Mouse (Mus musculus) kidney, postnatal 0 days (tissue): ENCODE data around the gene Gabrb3. TPM values are rescaled to one million over a fixed set of nuclear protein-coding genes. Genes with fewer than 3 reads are reported as not detected.
A peak's percentile ranks its signal among the peaks of the same experiment; 100 is the strongest.

Experiments
- ATAC-seq: fragments of 200-750 bp; cut with Nextera tagmentation; replicated peaks from 2 replicates; pipeline ENCODE4 v1.8.0; 2017; ENCODE audit warnings: low read depth, moderate number of reproducible peaks, moderate TSS enrichment, moderate library complexity; ENCODE audit not compliant: low FRiP score
- DNase-seq: peaks from one replicate; pipeline ENCODE4 v3.0.0-alpha.2; 2016; ENCODE audit warnings: low spot score
- H3K27ac ChIP-seq: fragments of 300-500 bp; sonication (generic); 2 replicates; pipeline ENCODE4 v1.5.1; 2014; ENCODE audit warnings: mild to moderate bottlenecking
- H3K27me3 ChIP-seq: fragments of 300-500 bp; sonication (generic); 2 replicates; pipeline ENCODE4 v1.6.1; 2014; ENCODE audit warnings: low read length, mixed read lengths; ENCODE audit not compliant: insufficient read depth
- H3K36me3 ChIP-seq: fragments of 300-500 bp; sonication (generic); 2 replicates; pipeline ENCODE4 v1.6.1; 2014; ENCODE audit warnings: low read length, mixed read lengths; ENCODE audit not compliant: insufficient read depth
- H3K4me1 ChIP-seq: fragments of 300-500 bp; sonication (generic); replicated peaks from 2 replicates; pipeline ENCODE4 v1.6.1; 2014; ENCODE audit warnings: antibody characterized with exemption, low read length, mixed read lengths; ENCODE audit not compliant: insufficient read depth
- H3K4me2 ChIP-seq: fragments of 300-500 bp; sonication (generic); 2 replicates; pipeline ENCODE4 v1.6.1; 2014; ENCODE audit warnings: mild to moderate bottlenecking, low read length, moderate library complexity, mixed read lengths
- H3K4me3 ChIP-seq: fragments of 300-500 bp; sonication (generic); replicated peaks from 2 replicates; pipeline ENCODE4 v1.5.1; 2014; ENCODE audit warnings: low read depth, low read length
- H3K9ac ChIP-seq: fragments of 300-500 bp; sonication (generic); 2 replicates; pipeline ENCODE4 v1.6.1; 2014; ENCODE audit warnings: low read depth, low read length
- H3K9me3 ChIP-seq: fragments of 300-500 bp; sonication (generic); replicated peaks from 2 replicates; pipeline ENCODE4 v1.6.1; 2016; ENCODE audit warnings: low read length, inconsistent platforms, mixed read lengths
- CTCF ChIP-seq: IDR thresholded peaks from 2 replicates; pipeline ENCODE4 v1.5.1; 2016; ENCODE audit warnings: antibody characterized with exemption, low read depth, mild to moderate bottlenecking, moderate library complexity
- WGBS: fragments of 180-500 bp; shearing (Covaris S2); extraction: QIAGEN DNeasy Blood & Tissue Kit; methylation state at CpG from one replicate; pipeline ENCODE4 v1.1.7; 2014; 5-methylcytosine and 5-hydroxymethylcytosine counted together
- polyA plus RNA-seq: library from polyadenylated mRNA; unstranded; fragments of >200 nt; fragmentation: Nextera tagmentation; extraction: Ambion mirVana; gene quantifications from 2 replicates; pipeline ENCODE4 v1.2.1, GENCODE M21; 2015

Gene Gabrb3
- polyA plus RNA-seq, 1 experiment from 2014 or later = 0.47 TPM

- no peaks in the 10 kb centered on the region for H3K36me3 ChIP-seq
- ATAC-seq (peak; percentile 65), DNase-seq (peak; percentile 24)
- no peaks in the 10 kb centered on the region for H3K9me3 ChIP-seq
- H3K4me3 ChIP-seq = peak within 1 kb of the TSS; percentile 24
- TF ChIP-seq CTCF = peak; percentile 29; the same call in 1 of the 2 replicates
- H3K27ac ChIP-seq = no peak within 1 kb of the TSS
- H3K27me3 ChIP-seq = peaks cover 33% of the 10 kb centered on the region
- under 1% methylated on average over 51 of the region's 59 CpGs for WGBS
- peak within 1 kb of the TSS; percentile 52 for H3K4me2 ChIP-seq
- H3K4me1 ChIP-seq = no peaks in the 10 kb centered on the region; the same call in 1 of the 2 replicates
- H3K9ac ChIP-seq = no peak within 1 kb of the TSS
These were observed 90.2 kb downstream of the Gabrb3 start, which contains the start of gene Gabra5 for GRCm38 (mm10) chr7:57509681-57510141. Gene Gabra5, minus strand, starts transcription at chr7:57510059.

- no peak overlapping the region for H3K4me2 ChIP-seq
- peaks cover 29% of the 10 kb centered on the region for H3K27me3 ChIP-seq
- no peaks in the 10 kb centered on the region for H3K36me3 ChIP-seq
- ATAC-seq (no peak), DNase-seq (peak; percentile 41)
- no peak overlapping the region for H3K9ac ChIP-seq
- no peaks in the 10 kb centered on the region; the same call in 1 of the 2 replicates for H3K4me1 ChIP-seq
- no peak overlapping the region for H3K27ac ChIP-seq
- WGBS = 27% methylated on average over 3 of the region's 3 CpGs
- H3K4me3 ChIP-seq = no peak overlapping the region
- peak; percentile 59 for TF ChIP-seq CTCF
- H3K9me3 ChIP-seq = no peaks in the 10 kb centered on the region
These were observed 93.5 kb downstream of the Gabrb3 start for GRCm38 (mm10) chr7:57512955-57513354.

- no peak for ATAC-seq
- Histone ChIP-seq H3K27me3 (no peaks in the 10 kb centered on the region), H3K27ac (no peak overlapping the region), H3K9ac (no peak overlapping the region), H3K4me2 (no peak overlapping the region), H3K36me3 (no peaks in the 10 kb centered on the region), H3K4me3 (no peak overlapping the region), H3K9me3 (no peaks in the 10 kb centered on the region), H3K4me1 (no peaks in the 10 kb centered on the region)
- 82% methylated on average over 4 of the region's 4 CpGs for WGBS
- TF ChIP-seq CTCF = no peak
- no peak for DNase-seq
These were observed 110.0 kb downstream of the Gabrb3 start for GRCm38 (mm10) chr7:57529451-57529850.

DNA sequence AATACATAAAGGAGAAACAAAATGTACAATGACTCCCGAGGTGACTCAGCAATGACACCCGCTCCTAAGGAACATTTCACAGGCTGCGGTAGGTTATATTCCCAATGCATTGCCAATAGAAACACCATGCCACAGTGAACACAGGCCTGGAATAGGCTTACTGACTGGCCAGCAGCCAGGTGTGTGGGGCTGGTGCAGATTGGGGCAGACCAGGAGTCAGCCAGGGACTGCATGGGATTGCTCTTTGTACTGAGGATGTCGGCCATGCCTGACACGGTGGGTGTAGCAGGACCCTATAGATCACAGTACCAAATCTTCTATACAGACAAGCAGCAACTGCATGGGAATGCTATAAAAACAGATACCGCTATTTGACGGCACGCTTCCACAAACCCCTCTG is 110.5 kb downstream of the Gabrb3 start:
- ATAC-seq (no peak), DNase-seq (no peak)
- no peak for TF ChIP-seq CTCF
- Histone ChIP-seq H3K4me3 (no peak overlapping the region), H3K27ac (no peak overlapping the region), H3K9ac (no peak overlapping the region), H3K4me1 (no peaks in the 10 kb centered on the region), H3K27me3 (no peaks in the 10 kb centered on the region), H3K9me3 (no peaks in the 10 kb centered on the region), H3K36me3 (no peaks in the 10 kb centered on the region), H3K4me2 (no peak overlapping the region)
- 89% methylated on average over 8 of the region's 8 CpGs for WGBS

DNA sequence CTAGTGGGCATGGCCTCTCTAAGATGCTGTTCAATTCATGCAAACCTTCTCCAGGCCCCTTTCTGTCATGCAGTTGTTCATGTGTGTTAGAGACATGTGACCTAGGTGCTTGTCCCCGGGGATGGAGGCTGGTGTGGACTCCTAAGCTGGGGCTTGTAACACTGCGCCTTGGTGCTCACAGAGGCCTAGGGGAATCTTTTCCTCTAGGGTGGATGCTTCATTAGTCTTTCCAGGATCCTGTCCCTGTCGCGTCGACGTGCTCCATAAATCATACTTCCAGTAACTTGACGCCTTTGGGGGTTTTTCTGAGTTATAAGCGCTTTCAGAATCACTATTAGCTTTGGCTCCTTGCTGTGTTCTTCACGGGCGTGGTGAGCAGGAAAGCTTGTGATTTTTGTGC is 113.2 kb downstream of the Gabrb3 start:
- Histone ChIP-seq H3K4me3 (no peak overlapping the region), H3K4me2 (no peak overlapping the region), H3K4me1 (no peaks in the 10 kb centered on the region), H3K27me3 (no peaks in the 10 kb centered on the region), H3K9ac (no peak overlapping the region), H3K36me3 (no peaks in the 10 kb centered on the region), H3K27ac (no peak overlapping the region), H3K9me3 (no peaks in the 10 kb centered on the region)
- no peak for TF ChIP-seq CTCF
- 22% methylated on average over 10 of the region's 10 CpGs for WGBS
- DNase-seq (no peak), ATAC-seq (no peak)

GRCm38 (mm10) chr7:57538565-57538964 is 119.1 kb downstream of the Gabrb3 start:
- no peak overlapping the region for H3K9ac ChIP-seq
- 25% methylated on average over 7 of the region's 7 CpGs for WGBS
- ATAC-seq (no peak), DNase-seq (peak; percentile 37)
- H3K4me1 ChIP-seq = no peaks in the 10 kb centered on the region
- no peak overlapping the region for H3K4me3 ChIP-seq
- H3K4me2 ChIP-seq = no peak overlapping the region
- no peaks in the 10 kb centered on the region for H3K9me3 ChIP-seq
- no peaks in the 10 kb centered on the region for H3K27me3 ChIP-seq
- H3K36me3 ChIP-seq = no peaks in the 10 kb centered on the region
- peak; percentile 63 for TF ChIP-seq CTCF
- H3K27ac ChIP-seq = no peak overlapping the region
